Mouse (Mus musculus): ENCODE data around the gene D5Ertd577e.
"Not testable (repeated sequence)": the region's sequence is repeated elsewhere in the genome, so short reads cannot be mapped to it uniquely, and the experiment has no call there.

Gene D5Ertd577e

DNA sequence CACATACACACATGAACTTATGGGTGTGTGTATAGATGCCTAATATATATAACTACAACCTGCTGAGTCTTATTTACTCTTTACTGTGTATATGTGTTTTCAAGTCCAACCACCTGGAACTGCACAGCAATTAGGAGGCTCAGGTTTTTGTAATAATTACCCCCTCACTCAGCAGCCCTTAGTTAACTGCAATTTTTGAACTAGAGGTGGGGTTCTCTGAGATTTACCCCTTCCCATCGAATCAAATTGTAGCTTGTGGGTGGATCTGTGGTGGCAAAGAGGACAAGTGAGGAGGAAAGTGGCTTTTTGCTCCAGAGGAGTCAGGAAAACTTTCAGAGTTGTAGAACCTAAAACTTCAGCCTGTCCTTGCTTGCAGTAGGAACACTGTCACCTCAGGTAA, at the start of gene D5Ertd577e:
Gene D5Ertd577e, plus strand, starts transcription at position 301 of the 400 bp plus-strand sequence.
- DNase-seq (ENCODE audit: low spot score in 2 of 2), result not testable (repeated sequence)

DNA sequence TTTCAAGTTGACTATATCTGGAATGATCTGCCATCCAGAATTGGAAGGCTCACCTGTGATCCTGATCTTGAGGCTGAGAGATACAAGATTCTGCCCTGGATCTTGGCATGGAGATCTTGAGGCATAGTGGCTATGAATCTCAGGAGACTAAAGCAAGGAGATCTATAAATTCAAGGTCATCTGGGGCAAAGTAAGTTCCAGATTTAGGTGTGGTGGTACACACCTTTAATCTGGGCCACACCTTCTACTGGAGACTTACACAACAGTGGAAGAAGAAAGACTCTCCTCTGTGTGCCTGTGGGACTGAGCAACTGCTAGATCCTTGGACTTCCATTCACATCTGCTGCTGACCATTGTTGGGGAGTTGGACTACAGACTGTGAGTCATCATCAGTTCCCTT, 53.9 kb downstream of the D5Ertd577e start, which contains the start of gene Gm3286:
Gene Gm3286, plus strand, starts transcription at position 301 of the 400 bp plus-strand sequence.
- DNase-seq (ENCODE audit: low spot score in 2 of 2), result not testable (repeated sequence)

Data from right cerebral cortex, adult 2 months (tissue).